Mouse (Mus musculus) testis, postnatal 10 days (tissue): ENCODE measurements around the gene Unc93a.
"Not testable (repeated sequence)": the region's sequence is repeated elsewhere in the genome, so short reads cannot be mapped to it uniquely, and the experiment has no call there.

Experiments used
- DNase-seq: peaks from one replicate; pipeline ENCODE4 v3.0.0; 2021; ENCODE audit warnings: low spot score

Unc93a gene

DNA sequence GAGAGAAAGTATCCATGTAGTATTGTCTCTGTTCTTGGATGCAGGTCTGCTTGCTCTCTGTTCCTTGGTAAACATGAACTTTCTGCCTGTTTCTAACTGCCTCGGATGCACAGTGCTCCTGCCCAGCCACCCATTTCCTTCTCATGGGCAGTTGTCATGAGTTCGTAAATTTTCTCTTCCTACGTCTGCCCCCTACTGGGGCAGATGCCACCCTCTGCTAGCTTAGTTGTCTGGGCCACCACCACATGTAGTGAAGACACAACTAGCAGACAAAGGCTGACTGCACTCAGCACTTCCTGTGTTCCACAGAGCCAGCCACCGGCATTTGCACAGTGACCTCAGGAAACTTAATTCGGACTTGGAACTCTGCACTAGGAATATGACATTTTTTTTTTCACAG is 62.4 kb downstream of the Unc93a start:
- DNase-seq, result not testable (repeated sequence)

DNA sequence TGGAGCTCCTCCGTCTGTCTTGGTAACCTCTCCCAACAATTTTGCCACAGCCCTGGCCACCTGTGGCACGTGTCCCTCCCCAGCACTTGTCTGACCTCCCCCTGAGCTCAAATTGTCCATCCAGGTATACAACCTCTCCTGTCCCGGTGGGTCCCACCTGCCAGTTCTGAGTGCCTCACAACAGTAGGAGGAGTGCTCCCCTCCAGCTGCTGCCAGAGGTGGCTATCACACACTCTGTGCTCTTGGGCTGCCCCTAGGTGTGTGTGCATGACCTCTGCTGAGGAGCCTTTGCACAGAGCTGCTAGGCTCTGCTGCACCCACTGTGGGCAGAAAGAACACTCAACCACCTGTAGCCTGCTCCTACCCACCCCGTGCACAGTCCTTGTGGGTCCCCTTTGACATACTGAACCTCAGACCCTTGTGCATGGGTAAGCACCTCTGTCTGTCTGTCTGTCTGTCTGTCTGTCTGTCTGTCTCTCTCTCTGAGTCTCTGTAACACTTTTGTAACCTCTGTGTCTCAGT is 63.7 kb downstream of the Unc93a start:
- DNase-seq, result not testable (repeated sequence)

DNA sequence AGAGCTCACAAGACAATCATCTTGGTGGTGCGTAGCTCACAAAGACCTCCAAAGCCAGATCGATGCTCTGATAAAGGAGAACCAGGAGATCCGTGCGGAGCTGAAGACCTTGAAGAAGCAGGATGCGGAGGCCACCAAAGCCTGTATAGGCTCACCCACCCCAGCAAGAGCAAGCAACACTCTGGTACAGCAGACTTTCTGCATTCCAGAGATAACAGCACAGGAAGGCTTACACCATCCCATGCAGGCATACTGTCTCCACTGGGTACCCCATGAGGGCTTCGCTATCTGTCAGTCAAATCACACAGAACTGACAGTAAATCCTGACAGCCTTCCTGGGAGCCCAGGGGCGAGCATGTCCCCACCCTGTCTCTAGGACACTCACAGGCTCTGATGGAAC is 68.7 kb downstream of the Unc93a start:
- DNase-seq, result not testable (repeated sequence)

DNA sequence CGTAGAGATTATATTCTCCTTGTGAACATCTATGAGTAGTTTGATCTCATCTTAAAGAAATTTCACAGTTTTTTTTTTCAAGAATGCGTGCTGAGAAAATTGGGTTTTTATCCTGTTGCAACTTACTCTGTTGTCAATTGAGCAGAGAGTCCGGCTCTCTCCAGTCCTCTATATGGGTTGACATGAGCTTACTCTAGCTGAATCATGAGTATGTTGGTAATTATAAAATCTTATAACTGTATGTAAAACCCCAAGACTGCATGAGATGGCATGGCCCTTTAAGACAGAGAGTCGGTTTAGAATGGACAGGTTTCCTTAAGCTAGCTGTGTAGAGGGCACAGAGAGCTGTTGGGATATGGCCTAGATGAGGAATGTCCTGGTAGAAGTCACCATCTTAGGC is 70.8 kb downstream of the Unc93a start, which contains the start of gene Tcp10b:
Tcp10b (plus strand) TSS at position 301 of the 400 bp plus-strand sequence.
- not testable (repeated sequence) for DNase-seq
